Mouse (Mus musculus) CD4-positive, CD25-positive, alpha-beta regulatory T cell, adult 2 months (primary cell): Measurements from ENCODE around the gene Tnrc6c.
A peak's percentile ranks its signal among the peaks of the same experiment; 100 is the strongest.

ENCODE experiments used
- DNase-seq: peaks from one replicate; pipeline ENCODE4 v3.0.0-alpha.2; 2012; ENCODE audit warnings: low read depth, low spot score

The Tnrc6c gene

DNA sequence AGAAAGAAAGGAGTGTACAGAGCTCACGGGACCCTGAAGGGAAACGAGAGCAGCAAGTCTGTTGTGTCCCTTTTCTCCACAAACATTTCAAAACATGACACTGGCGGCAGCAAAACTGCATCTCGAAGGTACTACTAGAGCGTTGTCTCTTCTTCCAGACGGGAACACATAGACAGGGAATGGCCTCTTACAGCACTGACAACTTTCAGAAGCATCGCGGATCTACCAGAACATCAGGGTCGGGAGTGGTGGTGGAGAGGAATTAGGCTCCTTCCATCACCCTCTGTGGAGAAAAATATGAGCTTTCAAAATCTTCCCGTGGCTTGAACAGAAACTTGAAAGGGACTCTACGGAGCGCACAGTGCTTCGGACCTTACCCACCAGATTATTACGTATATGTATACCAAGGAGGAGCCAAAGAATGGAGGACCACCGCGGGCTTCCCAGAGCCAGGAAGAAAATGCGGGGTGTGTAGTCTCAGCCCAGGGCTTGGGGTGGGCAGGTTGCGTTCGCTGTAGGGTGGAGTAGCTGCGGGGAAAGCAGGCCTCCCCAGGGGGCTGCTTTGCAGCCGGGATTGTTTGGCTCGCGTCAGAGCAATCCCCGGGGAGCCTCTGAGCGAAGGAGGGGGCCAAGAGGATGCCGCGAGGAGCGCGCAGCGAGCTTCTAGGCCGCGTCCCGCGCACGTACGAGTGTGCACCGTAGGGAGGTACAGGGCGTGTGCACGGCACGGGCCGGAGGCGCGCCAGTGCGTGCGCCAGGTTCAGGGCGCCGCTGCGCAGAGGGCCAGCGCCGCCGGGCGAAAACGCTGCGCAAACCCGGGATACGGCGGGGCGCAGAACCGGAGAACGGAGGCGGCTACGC, at the start of gene Tnrc6c:
Tnrc6c (plus strand) TSS at position 799 of the 861 bp plus-strand sequence.
- DNase-seq, result peak; percentile 91

- no peak for DNase-seq
These were observed 48.0 kb upstream of the Tnrc6c start for GRCm38 (mm10) chr11:117606137-117606536.

GRCm38 (mm10) chr11:117606605-117607203, 47.4 kb upstream of the Tnrc6c start:
- peak; percentile 26 for DNase-seq

- DNase-seq, result no peak
These were observed 45.8 kb upstream of the Tnrc6c start for GRCm38 (mm10) chr11:117608141-117608789.

DNA sequence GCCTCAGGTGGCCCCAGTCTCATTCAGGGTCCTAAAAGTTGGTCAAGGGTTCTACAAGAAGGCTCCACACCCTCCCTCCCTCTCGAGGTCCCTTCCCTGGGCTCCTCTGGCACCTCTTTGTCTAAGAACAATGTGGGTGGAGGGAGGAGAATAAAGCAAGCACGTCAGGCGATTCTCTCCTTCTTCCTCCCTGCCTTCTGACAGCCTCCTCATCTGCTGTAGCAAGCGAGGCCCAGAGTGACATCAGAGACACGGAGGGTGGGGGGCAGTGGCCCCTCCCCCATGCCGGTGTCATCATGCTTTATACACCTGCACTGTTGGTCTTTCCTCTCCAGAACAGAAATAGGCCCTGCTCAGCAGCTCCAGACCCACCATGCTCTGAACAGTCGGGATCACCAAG, 45.1 kb upstream of the Tnrc6c start:
- no peak for DNase-seq

GRCm38 (mm10) chr11:117610589-117610988, 43.5 kb upstream of the Tnrc6c start:
- DNase-seq, result peak; percentile 21

- peak; percentile 82 for DNase-seq
These were observed 43.0 kb upstream of the Tnrc6c start for GRCm38 (mm10) chr11:117611068-117611467.

DNA sequence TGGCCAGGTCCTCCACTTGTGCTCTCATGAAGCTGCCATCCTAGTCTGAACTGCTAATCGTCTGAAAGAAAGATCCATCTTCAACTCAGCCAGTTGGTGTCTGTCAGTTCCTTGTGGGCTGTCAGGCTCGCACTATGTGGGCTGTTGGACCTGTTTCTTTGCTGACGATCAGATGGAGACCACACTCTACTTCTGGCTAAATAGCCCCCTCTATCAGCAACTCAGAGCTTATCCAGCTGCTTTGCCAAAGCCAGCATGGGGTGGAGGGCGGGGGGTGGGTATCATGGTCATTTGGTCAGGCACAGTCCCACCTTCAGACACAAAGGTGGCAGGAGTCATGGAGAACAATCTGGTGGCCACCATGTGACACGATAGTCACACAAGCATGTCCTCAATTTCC, 42.2 kb upstream of the Tnrc6c start:
- peak; percentile 14 for DNase-seq

DNA sequence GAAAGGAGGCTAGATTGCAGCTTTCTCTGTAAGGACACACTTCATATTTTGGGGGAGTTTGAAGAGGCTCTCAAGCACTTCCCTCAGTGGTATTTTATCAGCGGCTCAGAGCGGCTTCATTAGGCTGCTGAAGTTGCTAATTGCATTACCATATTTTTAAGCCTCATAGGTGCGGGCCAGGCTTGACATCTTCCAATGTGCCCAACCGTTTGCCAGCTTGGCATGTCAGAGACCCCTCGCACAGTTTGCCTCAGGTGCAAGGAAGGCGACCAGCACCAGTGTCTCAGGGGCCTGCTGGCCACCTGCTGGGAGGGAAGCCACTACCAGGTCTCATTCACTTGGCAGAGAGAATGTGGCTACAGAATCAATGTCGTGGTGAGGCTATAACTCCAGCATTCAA, 41.2 kb upstream of the Tnrc6c start:
- no peak for DNase-seq

DNA sequence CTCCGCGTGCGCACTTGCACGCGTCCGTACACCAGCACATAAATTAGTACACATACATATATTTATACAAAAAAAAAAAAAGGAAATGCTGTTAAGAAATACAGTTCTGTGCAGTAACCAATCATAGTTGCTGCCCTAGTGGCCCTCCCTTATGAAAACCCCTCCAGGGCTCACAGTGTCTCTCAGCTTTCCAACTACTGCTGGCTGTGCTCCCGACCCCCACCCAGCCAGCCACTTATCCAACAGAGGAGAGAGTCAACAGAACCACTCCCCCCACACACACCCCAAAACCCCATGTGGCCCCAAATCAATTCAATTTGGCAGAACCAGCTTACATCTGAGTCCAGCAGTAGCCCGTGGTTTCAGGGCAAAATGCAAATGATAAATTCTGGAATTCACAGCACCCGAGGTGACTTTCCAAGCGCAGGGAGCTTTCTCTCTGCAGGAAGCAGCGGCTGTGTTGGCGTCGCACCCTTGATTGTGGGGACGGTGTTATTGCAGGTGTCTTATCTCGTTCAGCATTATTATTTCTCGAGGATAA, 36.7 kb upstream of the Tnrc6c start:
- no peak for DNase-seq

DNA sequence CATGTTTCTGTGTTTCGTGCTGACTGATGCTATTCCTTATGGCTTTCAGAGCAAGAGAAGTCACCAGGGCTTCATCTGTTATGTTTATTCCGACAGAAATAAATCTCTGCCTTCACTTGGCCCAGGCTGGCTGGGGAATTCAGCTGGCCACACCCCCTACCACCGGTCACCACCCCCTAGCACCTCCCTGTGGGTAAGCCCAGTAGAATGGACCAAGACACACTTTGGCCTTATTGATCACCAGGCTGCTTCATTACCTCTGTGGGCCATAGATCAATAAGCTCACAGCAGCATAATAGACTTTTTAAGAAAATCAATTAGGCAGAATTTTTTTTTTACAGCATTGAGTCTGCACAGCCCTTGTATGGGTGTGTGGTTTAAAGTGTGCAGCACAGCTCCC, 35.9 kb upstream of the Tnrc6c start:
- no peak for DNase-seq

DNA sequence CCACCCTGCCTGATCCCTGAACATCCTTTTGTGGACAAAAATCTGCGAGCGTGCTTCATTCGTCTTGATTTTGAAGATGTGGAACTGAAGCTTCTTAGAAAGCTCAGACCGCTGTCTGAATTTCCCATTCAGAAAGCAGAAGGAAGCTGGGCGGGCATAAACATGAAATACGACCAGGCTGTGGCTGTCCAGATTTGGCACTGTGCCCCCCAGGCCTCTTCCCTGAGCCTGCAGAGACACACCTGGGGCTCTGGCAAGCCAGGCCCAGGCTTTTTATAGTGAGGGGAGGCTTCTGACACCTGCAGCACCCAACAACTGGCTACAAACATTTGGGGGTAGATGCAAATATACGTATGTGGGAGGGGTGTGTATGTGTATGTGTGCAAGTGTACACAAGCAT, 35.3 kb upstream of the Tnrc6c start:
- no peak for DNase-seq

DNA sequence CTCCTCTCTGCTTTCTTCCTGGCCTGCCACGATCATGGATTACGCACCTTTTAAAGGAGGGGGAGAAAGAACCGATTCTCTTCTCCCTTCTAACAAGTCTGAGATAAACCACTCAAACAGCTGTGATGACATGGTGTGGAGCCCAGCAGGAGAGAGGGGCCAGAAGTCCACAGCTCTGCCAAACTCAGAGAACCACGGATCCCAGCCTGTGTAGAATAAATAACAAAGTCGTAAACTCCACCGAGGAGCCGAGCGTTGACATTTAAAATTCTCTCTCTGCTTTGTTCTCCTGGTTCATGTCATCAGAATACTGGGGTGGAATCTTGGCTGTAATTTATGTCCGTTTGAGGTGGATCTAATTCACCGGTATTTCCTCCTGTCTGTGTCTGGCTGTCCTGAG, 34.5 kb upstream of the Tnrc6c start:
- no peak for DNase-seq

GRCm38 (mm10) chr11:117625196-117625595, 28.9 kb upstream of the Tnrc6c start:
- DNase-seq, result no peak

DNA sequence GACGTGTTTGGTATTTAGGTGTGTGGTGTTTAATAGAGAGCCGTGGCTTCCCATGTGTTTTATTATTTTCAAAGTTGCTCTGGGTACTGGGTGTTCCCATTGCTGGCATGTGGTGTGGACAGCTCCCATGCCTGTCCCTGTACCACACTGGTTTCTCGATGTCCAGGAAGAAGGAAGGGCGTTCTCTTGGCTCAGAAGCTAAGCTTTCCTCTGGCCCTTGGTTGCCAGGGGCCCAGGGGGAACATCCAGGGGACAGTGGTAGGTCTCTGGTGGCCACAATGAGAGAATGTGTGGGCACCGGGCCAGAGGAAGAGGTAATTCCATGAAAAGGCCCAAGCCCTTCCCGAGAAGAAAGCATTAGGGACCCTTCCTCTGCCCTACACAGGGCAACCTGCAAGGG, 27.5 kb upstream of the Tnrc6c start:
- no peak for DNase-seq

DNA sequence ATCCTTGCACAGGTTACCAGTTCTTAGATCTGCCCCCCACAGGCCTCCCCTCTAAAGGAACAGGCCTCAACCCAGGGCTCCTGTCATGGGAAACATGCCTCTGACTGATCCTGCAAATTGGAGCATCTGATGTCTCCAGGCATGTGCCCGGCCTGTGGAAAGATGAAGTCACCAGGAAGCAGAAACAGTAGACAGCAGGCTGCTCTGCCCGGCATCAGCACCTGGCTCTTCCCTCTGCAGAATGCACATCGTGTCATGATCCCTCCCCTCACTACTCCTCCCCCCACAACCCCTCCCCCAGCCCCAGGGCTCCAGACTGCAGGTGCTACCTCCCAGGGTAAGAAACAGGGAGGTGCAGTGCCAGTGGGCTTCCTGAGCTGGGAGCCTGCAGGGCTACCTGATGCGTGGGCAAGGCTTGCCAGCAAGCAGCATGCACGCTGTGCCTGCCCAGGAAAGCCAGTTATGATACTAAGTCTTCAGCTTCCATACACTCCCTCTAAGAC, 27.0 kb upstream of the Tnrc6c start:
- DNase-seq, result no peak

- no peak for DNase-seq
These were observed 26.3 kb upstream of the Tnrc6c start for GRCm38 (mm10) chr11:117627746-117628311.

DNA sequence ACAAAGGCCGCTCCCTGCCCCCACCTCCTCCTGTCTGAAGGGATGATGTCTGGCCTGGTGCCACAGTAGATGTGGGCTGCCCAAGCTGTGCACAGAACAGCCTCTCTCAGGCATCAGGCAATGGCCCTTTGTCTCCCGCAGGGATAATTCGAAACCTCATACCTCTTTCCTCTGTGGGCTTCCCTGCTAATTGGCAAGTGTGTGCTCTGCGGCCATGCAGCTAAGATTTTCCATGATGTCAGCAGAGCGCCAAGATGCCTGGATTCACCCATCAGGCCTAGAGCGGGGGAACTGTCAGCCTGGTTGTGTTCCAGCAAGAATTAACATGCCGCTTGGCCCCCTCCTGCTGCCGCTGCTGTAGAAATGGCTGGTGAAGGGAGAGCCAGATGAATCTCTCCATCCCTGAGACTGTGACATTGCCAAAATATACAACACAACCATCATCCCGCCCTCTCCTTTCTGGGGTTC, 25.7 kb upstream of the Tnrc6c start:
- no peak for DNase-seq

GRCm38 (mm10) chr11:117629865-117630264, 24.2 kb upstream of the Tnrc6c start:
- no peak for DNase-seq

DNA sequence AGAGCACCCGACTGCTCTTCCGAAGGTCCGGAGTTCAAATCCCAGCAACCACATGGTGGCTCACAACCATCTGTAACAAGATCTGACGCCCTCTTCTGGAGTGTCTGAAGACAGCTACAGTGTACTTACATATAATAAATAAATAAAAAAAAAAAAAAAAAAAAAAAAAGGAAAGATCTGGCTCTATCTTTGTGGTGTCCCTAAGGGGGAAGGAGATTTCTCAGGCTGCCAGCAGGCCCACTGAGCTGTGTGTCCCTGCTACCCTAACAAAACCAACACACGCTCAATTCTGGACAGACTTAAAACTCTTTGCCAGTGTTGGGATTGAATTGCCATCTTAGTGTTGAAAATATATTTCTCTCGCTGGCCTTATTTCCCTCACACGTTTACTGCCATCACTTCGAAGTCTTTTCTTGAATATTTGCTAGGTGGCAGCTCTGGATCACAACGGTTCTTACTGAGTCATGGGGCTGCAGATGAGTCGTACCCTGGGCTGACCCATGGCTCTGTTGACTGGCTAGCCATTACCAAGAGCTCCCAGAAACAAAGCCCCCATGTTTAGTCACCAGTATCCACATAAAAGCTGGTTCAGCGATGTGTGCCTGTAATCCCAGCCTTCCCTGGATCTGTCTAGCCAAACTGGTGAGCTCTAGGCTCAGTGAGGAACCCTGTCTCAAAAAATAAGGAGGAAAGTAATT, 23.1 kb upstream of the Tnrc6c start:
- no peak for DNase-seq

- no peak for DNase-seq
These were observed 20.8 kb upstream of the Tnrc6c start for GRCm38 (mm10) chr11:117633310-117633709.
